10 mouse cellular contexts compared by ENCODE assay signal in the genomic region with DNA sequence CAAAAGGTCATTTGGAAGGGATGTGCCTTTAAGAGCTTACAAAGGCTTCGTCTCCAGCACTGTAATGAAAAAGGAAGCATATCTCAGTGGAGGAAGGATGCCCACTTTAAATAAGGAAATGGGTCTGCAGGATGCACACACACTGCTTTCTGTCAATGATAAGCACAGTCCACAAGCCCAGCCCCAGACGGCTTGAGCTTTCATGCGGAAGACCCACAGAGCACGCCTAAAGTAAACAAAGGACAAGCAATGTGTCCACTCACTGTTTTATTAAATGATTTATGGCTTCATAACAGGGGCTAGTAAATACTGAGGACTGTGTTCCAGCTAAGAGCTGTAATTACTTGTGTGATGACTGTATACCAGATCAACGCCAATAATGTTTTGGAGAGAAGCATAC.
DNase-seq lines count a peak whose midpoint lies in the region; ATAC-seq lines count a peak whose summit lies in the region.
"Had no signal": no experiment of that assay in that cellular context is flagged by ENCODE, and none has a peak within 500 bp of the region (broad histone marks: within the 10 kb centered on the region; RNA-seq: fewer than 3 reads in every experiment).

No protein-coding gene starts in this region.

- no peaks in the 10 kb centered on the region for H3K27me3 ChIP-seq in heart, embryonic 11.5 days (ENCODE audit: control insufficient read depth, insufficient read depth, low read length)
- no peaks in the 10 kb centered on the region for H3K27me3 ChIP-seq in neural tube, embryonic 15.5 days (replicated peaks)
- H3K27me3 ChIP-seq: CH12.LX; embryonic facial prominence, embryonic 15.5 days had no signal

- H3K4me3 ChIP-seq in heart, embryonic 11.5 days (ENCODE audit: low read depth, low read length), result no peak overlapping the region
- no peak overlapping the region for H3K4me3 ChIP-seq in neural tube, embryonic 15.5 days (replicated peaks)
- H3K4me3 ChIP-seq: embryonic facial prominence, embryonic 15.5 days had no signal

- H3K9ac ChIP-seq in heart, embryonic 11.5 days (ENCODE audit: low read depth, low read length), result no peak overlapping the region
- no peak overlapping the region for H3K9ac ChIP-seq in neural tube, embryonic 15.5 days (replicated peaks)
- H3K9ac ChIP-seq: embryonic facial prominence, embryonic 15.5 days had no signal

- no peaks in the 10 kb centered on the region for H3K36me3 ChIP-seq in heart, embryonic 11.5 days (ENCODE audit: control insufficient read depth, insufficient read depth, low read length)
- no peaks in the 10 kb centered on the region for H3K36me3 ChIP-seq in neural tube, embryonic 15.5 days
- H3K36me3 ChIP-seq: embryonic facial prominence, embryonic 15.5 days had no signal

- no peak; the same call in 1 of the 2 replicates for ATAC-seq in heart, embryonic 11.5 days (replicated peaks; ENCODE audit: insufficient number of reproducible peaks, low FRiP score, low TSS enrichment)
- ATAC-seq in neural tube, embryonic 15.5 days (ENCODE audit: low FRiP score), result peak; percentile 85

- intact Hi-C loops in heart, postnatal 10 days (cut with DNase I), result loop anchor here (5.0 kb wide), 2 partner anchors 147 to 362 kb away; partner anchors contain the start of gene Foxc1

- no peak overlapping the region for H3K27ac ChIP-seq in heart, embryonic 11.5 days (ENCODE audit: low read depth, low read length)
- no peak overlapping the region for H3K27ac ChIP-seq in neural tube, embryonic 15.5 days (replicated peaks)
- H3K27ac ChIP-seq: embryonic facial prominence, embryonic 15.5 days had no signal

- 19% methylated on average over 5 of the region's 5 CpGs for WGBS in heart, embryonic 11.5 days (ENCODE audit: insufficient replicate concordance)
- WGBS in neural tube, embryonic 15.5 days, result 5% methylated on average over 5 of the region's 5 CpGs

- H3K4me1 ChIP-seq in heart, embryonic 11.5 days (ENCODE audit: control insufficient read depth, insufficient read depth, low read length), result no peaks in the 10 kb centered on the region
- H3K4me1 ChIP-seq in neural tube, embryonic 15.5 days, result peaks cover 4% of the 10 kb centered on the region; the same call in 1 of the 2 replicates
- H3K4me1 ChIP-seq: embryonic facial prominence, embryonic 15.5 days had no signal

- peak; percentile 95 for DNase-seq in heart, adult 11 months
- DNase-seq in heart, postnatal 10 days, result peak; percentile 19 to 27
- DNase-seq in kidney, postnatal 36 days, result peak; percentile 37 to 53
- no peak for DNase-seq in thymus, adult 18-20 months
- no peak for DNase-seq in frontal cortex, postnatal 10 days (ENCODE audit: low spot score in 2 of 2)
- no peak for DNase-seq in layer of hippocampus, adult 11-12 months (ENCODE audit: low spot score)

- H3K4me2 ChIP-seq in heart, embryonic 11.5 days, result no peak overlapping the region
- H3K4me2 ChIP-seq in neural tube, embryonic 15.5 days, result no peak overlapping the region
- H3K4me2 ChIP-seq: embryonic facial prominence, embryonic 15.5 days had no signal

- no peaks in the 10 kb centered on the region for H3K9me3 ChIP-seq in heart, embryonic 11.5 days (replicated peaks; ENCODE audit: control insufficient read depth, low read length)
- no peaks in the 10 kb centered on the region for H3K9me3 ChIP-seq in neural tube, embryonic 15.5 days (replicated peaks)
- H3K9me3 ChIP-seq: embryonic facial prominence, embryonic 15.5 days had no signal

Comparison
In these comparisons a context has a peak if more than half of its experiments do, and no peak if none do; other contexts are left out.
1. DNase-seq: peak in heart, adult 11 months (single experiment), heart, postnatal 10 days (2 of 2) and kidney, postnatal 36 days (2 of 2); none in thymus, adult 18-20 months (0 of 2), frontal cortex, postnatal 10 days (0 of 2) and layer of hippocampus, adult 11-12 months (single experiment).